Mouse (Mus musculus) midbrain, embryonic 15.5 days (tissue): ENCODE measurements around the gene 1110051M20Rik. TPM values are rescaled to one million over a fixed set of nuclear protein-coding genes. Genes with fewer than 3 reads are reported as not detected.

Experiments used
- ATAC-seq: fragments of 200-750 bp; cut with Nextera tagmentation; replicated peaks from 2 replicates; pipeline ENCODE4 v1.8.0; 2017; ENCODE audit warnings: moderate TSS enrichment
- H3K27ac ChIP-seq: fragments of 300-500 bp; sonication (generic); 2 replicates; pipeline ENCODE4 v1.5.1; 2015; ENCODE audit warnings: mild to moderate bottlenecking, inconsistent platforms
- H3K27me3 ChIP-seq: fragments of 300-500 bp; sonication (generic); replicated peaks from 2 replicates; pipeline ENCODE4 v1.6.1; 2015; ENCODE audit warnings: inconsistent platforms
- H3K36me3 ChIP-seq: fragments of 300-500 bp; sonication (generic); replicated peaks from 2 replicates; pipeline ENCODE4 v1.6.1; 2015; ENCODE audit warnings: inconsistent platforms
- H3K4me1 ChIP-seq: fragments of 300-500 bp; sonication (generic); 2 replicates; pipeline ENCODE4 v1.6.1; 2015; ENCODE audit warnings: inconsistent platforms
- H3K4me2 ChIP-seq: fragments of 300-500 bp; sonication (generic); 2 replicates; pipeline ENCODE4 v1.6.1; 2015; ENCODE audit warnings: inconsistent platforms, mild to moderate bottlenecking, moderate library complexity
- H3K4me3 ChIP-seq: fragments of 300-500 bp; sonication (generic); 2 replicates; pipeline ENCODE4 v1.5.1; 2015; ENCODE audit warnings: mild to moderate bottlenecking, inconsistent platforms
- H3K9ac ChIP-seq: fragments of 300-500 bp; sonication (generic); 2 replicates; pipeline ENCODE4 v1.6.1; 2015; ENCODE audit warnings: mild to moderate bottlenecking, inconsistent platforms
- H3K9me3 ChIP-seq: fragments of 300-500 bp; sonication (generic); 2 replicates; pipeline ENCODE4 v1.6.1; 2016; ENCODE audit warnings: inconsistent platforms
- WGBS: fragments of 180-500 bp; shearing (Covaris S2); methylation state at CpG from one replicate; pipeline ENCODE4 v1.1.7; 2015; ENCODE audit warnings: mixed read lengths; 5-methylcytosine and 5-hydroxymethylcytosine counted together
- polyA plus RNA-seq: library from polyadenylated mRNA; unstranded; fragments of >200 nt; fragmentation: Nextera tagmentation; extraction: Ambion mirVana; gene quantifications from 2 replicates; pipeline ENCODE4 v1.2.1, GENCODE M21; 2015

1110051M20Rik gene
- polyA plus RNA-seq, 1 experiment from 2014 or later: 179 TPM

DNA sequence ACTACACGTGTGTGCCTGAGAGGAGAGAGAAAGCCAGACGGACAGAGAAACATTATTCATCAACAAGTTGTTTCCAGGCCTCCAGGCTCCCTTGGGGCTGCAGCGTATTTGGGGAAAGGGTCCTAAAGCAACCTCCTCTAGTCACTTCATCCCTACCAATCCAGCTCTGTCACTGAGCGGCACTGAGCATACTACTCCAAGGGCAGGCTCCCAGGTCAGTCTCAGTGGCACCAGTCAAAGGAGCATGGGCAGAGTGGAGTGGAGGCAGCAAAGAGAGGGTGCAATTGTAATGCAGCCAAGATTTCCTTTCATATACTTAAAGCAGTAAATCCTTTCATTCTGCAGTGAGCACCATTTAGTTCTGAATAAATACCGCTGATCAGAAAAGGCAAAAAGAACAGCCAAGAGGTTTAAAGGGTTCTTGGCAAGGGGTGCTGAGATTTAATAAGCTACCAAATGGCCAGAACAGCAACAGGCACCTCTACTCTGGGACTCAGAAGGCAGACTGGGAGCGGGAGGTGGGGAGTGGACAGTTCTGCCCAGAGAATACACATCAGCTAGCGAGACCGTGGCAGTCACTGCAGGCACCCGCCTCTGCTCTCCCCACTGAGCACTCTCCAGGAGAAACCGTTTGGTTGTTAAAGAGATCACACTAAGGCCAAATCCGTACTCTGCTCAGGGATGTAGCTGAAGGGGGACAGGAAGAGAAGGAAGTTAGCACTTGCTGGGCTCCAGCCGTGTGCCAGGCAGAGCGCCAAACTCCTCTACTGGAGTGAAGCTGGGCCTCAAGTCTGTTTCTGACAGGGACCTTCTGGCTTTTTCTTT lies 159.9 kb downstream of the 1110051M20Rik start:
- 55% methylated on average over 13 of the region's 13 CpGs for WGBS
- Histone ChIP-seq H3K4me2 (no peak overlapping the region), H3K36me3 (no peaks in the 10 kb centered on the region), H3K9ac (no peak overlapping the region), H3K4me1 (peaks cover 2% of the 10 kb centered on the region; the same call in 1 of the 2 replicates), H3K27me3 (no peaks in the 10 kb centered on the region), H3K27ac (peak overlapping the region; percentile 32; the same call in 1 of the 2 replicates), H3K9me3 (no peaks in the 10 kb centered on the region), H3K4me3 (no peak overlapping the region)
- peak; percentile 21; the same call in 1 of the 2 replicates for ATAC-seq

DNA sequence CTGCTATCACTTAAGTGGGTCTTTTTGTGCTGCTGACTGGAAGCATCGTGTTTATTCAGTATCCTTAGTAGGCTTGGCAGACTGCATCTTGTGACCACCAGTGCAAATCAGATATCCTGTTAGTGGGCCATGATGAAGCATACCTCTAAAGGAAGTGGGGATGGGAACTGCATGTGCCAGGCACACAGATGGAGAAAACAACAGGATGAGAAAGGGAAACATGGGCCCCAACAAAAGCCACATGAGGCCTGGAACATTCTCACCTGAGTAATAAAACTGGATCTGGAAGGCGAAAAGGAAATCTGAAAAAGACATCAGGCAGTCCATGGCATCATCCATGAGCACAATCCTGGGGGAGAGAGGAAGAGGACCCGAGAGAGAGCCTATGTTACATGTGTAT lies 160.5 kb downstream of the 1110051M20Rik start:
- Histone ChIP-seq H3K4me1 (peaks cover 2% of the 10 kb centered on the region; the same call in 1 of the 2 replicates), H3K27ac (peak overlapping the region; percentile 32; the same call in 1 of the 2 replicates), H3K4me2 (no peak overlapping the region), H3K9me3 (no peaks in the 10 kb centered on the region), H3K4me3 (no peak overlapping the region), H3K9ac (no peak overlapping the region), H3K27me3 (no peaks in the 10 kb centered on the region), H3K36me3 (no peaks in the 10 kb centered on the region)
- 80% methylated on average over 3 of the region's 3 CpGs for WGBS
- ATAC-seq: no peak

DNA sequence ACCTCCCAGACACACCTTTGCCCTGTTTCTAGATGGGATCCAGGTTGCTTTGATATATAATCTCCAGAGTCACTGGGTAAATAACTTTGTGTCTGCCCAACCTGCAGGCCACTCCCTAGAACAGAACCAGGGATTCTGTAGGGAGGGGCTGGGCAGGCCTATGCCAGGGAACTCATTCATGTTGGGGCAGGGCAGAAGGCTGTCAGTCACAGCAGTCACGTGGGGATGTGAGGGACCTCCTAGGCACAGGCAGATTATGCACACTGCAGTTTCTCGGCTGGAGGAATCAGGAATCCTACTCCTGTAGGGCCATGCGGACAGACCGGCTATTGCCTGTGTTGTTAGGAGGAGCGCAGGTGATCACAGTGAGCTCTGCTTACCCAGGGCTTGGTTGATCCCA lies 163.1 kb downstream of the 1110051M20Rik start:
- Histone ChIP-seq H3K4me3 (no peak overlapping the region), H3K27ac (no peak overlapping the region), H3K9ac (no peak overlapping the region), H3K4me1 (peaks cover under 1% of the 10 kb centered on the region; the same call in 1 of the 2 replicates), H3K9me3 (no peaks in the 10 kb centered on the region), H3K27me3 (no peaks in the 10 kb centered on the region), H3K4me2 (no peak overlapping the region), H3K36me3 (no peaks in the 10 kb centered on the region; the same call in 1 of the 2 replicates)
- WGBS: 48% methylated on average over 5 of the region's 5 CpGs
- no peak for ATAC-seq

DNA sequence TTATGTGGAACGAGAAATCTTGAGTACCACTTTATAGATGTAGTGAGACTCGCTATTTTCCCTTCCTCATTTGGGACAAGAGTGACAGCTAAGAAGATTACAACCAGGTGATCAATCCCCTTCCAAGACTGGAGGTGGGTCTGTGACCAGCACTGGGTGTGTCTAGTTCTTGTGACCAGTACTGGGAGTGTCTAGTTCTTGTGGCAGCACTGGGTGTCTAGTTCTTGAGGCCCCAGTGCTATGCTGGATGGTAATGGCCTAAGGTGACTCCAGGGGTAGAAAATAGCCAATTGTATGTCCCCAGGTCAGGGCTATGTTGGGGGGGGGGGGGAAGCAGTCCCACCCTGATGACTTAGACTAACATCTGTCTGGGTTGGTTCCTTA lies 165.1 kb downstream of the 1110051M20Rik start:
- Histone ChIP-seq H3K36me3 (peaks cover 14% of the 10 kb centered on the region), H3K27me3 (no peaks in the 10 kb centered on the region), H3K27ac (no peak overlapping the region), H3K9ac (no peak overlapping the region), H3K4me1 (no peaks in the 10 kb centered on the region), H3K9me3 (no peaks in the 10 kb centered on the region), H3K4me2 (no peak overlapping the region), H3K4me3 (no peak overlapping the region)
- ATAC-seq: no peak
- WGBS: 85% methylated on average over 2 of the region's 2 CpGs

DNA sequence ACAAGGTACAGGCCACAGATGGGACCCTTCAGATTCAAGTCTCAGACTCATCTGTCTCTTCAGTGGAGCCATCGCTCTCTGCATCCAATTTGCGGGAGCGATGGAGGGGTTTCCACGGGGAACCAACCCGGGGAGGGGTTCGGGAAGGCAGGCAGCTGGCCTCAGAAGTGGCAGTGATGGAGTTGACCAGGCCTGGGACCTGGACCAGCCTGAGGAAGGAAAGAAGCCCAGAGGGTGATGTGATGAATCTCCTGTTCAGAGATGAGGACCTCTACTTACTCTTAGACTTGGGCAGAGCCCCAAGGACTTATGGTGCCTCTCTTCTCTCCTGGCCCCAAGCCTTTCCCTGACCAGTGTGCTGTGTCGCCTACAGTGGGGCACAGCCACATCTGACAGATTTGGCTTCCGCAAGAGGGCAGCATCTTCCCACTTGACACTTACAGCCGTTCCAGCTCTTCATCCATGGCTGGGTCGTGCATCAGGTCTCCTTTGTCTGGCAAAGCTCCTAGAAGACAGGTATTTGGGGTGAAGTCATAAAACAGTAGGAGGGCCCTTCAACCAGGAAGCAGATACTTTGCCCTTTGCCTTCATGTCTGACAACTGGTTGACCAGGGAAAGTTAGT lies 165.6 kb downstream of the 1110051M20Rik start:
- no peaks in the 10 kb centered on the region for H3K27me3 ChIP-seq
- WGBS: 41% methylated on average over 10 of the region's 10 CpGs
- H3K9ac ChIP-seq: no peak overlapping the region
- ATAC-seq: peak; percentile 69
- H3K9me3 ChIP-seq: no peaks in the 10 kb centered on the region
- no peak overlapping the region for H3K4me3 ChIP-seq
- H3K36me3 ChIP-seq: peaks cover 19% of the 10 kb centered on the region
- H3K4me1 ChIP-seq: no peaks in the 10 kb centered on the region
- no peak overlapping the region for H3K4me2 ChIP-seq
- H3K27ac ChIP-seq: no peak overlapping the region

DNA sequence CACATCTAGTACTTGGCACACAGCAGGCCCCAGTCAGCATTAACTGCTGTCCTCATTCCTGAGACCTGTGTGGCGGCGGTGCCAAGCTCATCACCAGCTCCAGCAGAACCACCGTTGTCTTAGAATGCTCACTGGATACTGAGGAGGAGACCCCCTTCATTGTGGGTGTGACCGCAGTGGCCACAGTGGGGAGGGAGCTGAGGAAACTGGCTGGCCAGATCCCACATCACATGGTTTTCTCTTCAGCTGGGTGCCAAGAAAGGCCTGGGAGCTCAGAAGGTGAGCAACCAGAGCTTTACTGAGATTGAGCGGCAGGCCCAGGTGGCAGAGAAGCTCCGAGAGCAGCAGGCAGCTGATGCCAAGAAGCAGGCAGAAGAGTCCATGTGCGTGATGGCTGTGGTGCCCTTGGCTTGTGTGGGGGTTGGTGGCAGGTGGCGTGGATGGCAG lies 174.8 kb downstream of the 1110051M20Rik start:
- WGBS: 95% methylated on average over 8 of the region's 8 CpGs
- no peak overlapping the region for H3K4me2 ChIP-seq
- no peak overlapping the region for H3K27ac ChIP-seq
- peaks cover 11% of the 10 kb centered on the region for H3K4me1 ChIP-seq
- no peak overlapping the region for H3K9ac ChIP-seq
- H3K27me3 ChIP-seq: no peaks in the 10 kb centered on the region
- no peaks in the 10 kb centered on the region for H3K9me3 ChIP-seq
- H3K36me3 ChIP-seq: peaks cover 70% of the 10 kb centered on the region
- no peak for ATAC-seq
- no peak overlapping the region for H3K4me3 ChIP-seq

DNA sequence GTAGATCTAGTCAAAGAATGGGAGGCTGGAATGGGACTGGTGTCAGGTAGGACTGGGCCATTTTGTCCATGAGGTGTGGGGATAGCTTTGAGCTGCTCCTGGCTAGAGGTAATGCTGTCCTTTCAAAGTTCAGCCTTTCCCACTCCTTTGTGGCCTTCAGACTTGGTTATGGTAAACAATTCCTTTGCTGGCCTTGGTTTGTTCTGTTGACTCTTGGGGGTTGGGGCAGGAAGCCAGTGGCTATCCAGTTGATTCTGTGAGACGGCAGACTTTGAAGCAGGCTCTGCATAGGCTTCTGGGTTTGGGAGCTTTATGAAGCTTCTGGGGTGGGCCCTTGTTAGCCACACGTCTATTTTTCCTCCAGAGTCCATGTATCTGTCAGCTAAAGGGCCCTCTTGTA lies 175.8 kb downstream of the 1110051M20Rik start:
- H3K9ac ChIP-seq: no peak overlapping the region
- H3K27me3 ChIP-seq: no peaks in the 10 kb centered on the region
- no peak overlapping the region for H3K4me3 ChIP-seq
- WGBS: 83% methylated on average over 2 of the region's 2 CpGs
- H3K36me3 ChIP-seq: peaks cover 60% of the 10 kb centered on the region
- H3K27ac ChIP-seq: no peak overlapping the region
- no peak overlapping the region for H3K4me2 ChIP-seq
- ATAC-seq: no peak
- H3K9me3 ChIP-seq: no peaks in the 10 kb centered on the region
- peaks cover 20% of the 10 kb centered on the region for H3K4me1 ChIP-seq

DNA sequence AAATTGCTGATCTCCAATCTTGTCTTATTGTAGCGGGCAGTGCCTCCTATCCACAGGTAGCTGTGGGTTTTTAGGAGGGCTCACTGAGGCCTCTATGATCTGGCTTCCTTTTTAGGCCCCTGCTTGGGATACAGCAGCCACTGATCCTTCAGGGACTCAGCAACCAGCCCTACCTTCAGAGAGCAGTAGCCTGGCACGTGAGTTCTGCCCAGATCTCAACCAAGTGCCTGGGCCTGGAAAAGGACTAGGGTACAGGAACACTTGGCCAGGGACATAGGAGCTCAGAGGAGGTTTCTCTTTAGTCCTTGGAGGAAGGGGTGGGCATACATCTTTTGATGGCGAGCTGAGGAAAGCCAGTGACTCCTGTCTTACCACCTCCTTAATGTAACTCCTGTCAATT lies 176.5 kb downstream of the 1110051M20Rik start:
- Histone ChIP-seq H3K4me1 (peaks cover 20% of the 10 kb centered on the region), H3K4me2 (no peak overlapping the region), H3K9me3 (no peaks in the 10 kb centered on the region), H3K27ac (no peak overlapping the region), H3K9ac (no peak overlapping the region), H3K27me3 (no peaks in the 10 kb centered on the region), H3K36me3 (peaks cover 53% of the 10 kb centered on the region), H3K4me3 (no peak overlapping the region)
- ATAC-seq: no peak
- WGBS: 94% methylated on average over 3 of the region's 3 CpGs

DNA sequence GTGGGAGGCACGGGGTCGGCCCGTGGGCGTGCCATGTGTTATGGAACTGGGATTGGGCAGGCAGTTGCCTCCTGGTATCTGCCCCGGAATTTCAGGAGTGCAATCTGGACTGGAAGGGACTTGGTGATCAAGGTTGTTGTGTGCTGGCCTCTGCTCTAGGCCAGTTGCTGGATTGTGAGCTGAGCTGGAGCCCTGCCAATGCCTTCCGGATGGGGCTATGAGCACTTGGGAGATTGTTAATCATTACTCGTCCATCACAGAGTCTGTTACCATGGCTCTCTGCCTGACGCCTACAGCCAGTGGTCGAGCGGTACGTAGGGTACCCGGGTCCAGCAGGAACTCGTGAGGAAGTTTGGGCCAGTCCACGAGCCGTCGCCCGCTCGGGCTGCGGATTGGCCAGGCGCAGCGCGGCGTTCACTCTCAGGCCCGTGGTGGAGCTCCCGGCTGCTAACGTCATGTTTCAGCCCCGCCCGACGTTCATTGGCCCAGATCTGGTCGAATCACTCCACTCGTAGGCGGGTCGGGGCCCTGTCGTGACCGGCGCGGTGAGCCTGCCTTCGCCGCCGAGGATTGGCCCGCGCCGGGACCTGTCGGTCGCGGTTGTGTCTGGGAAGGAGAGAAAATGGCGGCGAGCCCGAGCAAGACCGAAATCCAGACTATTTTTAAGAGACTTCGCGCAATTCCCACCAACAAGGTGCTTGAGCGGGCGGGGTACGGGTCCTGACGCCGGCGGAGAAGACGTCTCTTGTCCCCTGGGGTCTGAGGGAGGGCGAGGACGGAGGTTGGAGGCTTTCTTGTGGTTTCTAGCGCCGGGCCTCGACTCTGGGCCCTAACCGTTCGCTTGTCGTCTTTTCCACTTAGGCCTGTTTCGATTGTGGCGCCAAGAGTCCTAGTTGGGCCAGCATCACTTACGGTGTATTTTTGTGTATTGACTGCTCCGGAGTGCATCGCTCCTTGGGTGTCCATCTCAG lies 179.5 kb downstream of the 1110051M20Rik start, which contains the start of gene Arfgap2:
Arfgap2 (plus strand) TSS at position 264 of the 971 bp plus-strand sequence.
- Histone ChIP-seq H3K27ac (peak within 1 kb of the TSS; percentile 93), H3K9ac (peak within 1 kb of the TSS; percentile 82), H3K27me3 (no peaks in the 10 kb centered on the region), H3K4me1 (peaks cover 20% of the 10 kb centered on the region), H3K9me3 (no peaks in the 10 kb centered on the region), H3K4me2 (peak within 1 kb of the TSS; percentile 90), H3K4me3 (peak within 1 kb of the TSS; percentile 71), H3K36me3 (peaks cover 29% of the 10 kb centered on the region)
- ATAC-seq: peak; percentile 99
- 1% methylated on average over 72 of the region's 72 CpGs for WGBS

DNA sequence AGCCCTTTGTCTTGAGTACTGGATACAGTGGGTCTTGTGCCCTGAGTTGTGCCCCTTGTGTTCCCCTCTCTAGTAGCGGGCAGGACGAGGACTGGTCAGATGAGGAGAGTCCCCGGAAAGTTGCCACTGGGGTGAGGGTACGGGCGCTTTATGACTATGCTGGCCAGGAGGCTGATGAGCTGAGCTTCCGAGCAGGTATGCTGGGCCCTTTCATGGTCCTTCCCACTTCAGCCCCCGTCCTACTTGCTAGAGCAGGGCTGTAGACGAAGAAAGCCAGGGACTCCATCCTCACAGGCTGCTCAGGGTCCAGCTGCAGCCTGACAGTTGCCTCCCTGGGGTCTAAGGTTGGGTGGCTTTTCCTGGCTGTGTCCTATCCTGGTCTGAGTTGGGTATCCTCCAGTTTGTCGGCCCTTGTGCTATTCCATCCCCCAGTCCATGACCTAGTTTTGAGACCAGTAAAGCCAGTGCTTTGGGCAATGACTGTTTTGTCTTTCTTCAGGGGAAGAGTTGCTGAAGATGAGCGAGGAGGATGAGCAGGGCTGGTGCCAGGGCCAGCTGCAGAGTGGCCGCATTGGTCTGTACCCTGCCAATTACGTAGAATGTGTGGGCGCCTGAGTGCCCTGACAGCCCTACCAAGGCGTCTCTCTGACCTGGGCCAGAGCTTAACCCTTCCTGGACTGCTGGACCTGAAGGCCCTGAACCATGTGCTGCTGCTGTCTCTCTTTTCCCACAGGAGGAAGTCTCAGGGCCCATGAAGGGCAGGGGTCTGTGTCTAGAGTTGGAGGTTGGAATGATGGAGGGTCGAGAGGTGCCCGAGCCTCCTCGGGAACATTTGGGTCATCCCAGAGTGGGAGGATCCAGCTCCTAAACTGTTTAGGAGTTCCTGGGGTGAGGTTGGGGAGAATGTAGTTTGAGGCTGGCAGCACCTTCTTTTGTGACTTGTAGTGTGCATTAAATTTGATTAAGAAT lies 180.5 kb downstream of the 1110051M20Rik start:
- Histone ChIP-seq H3K9me3 (no peaks in the 10 kb centered on the region), H3K4me2 (peak overlapping the region; percentile 90), H3K4me3 (peak overlapping the region; percentile 71), H3K4me1 (peaks cover 20% of the 10 kb centered on the region), H3K27ac (peak overlapping the region; percentile 93), H3K27me3 (no peaks in the 10 kb centered on the region), H3K36me3 (peaks cover 20% of the 10 kb centered on the region), H3K9ac (peak overlapping the region; percentile 40; the same call in 1 of the 2 replicates)
- no peak for ATAC-seq
- 93% methylated on average over 17 of the region's 17 CpGs for WGBS

DNA sequence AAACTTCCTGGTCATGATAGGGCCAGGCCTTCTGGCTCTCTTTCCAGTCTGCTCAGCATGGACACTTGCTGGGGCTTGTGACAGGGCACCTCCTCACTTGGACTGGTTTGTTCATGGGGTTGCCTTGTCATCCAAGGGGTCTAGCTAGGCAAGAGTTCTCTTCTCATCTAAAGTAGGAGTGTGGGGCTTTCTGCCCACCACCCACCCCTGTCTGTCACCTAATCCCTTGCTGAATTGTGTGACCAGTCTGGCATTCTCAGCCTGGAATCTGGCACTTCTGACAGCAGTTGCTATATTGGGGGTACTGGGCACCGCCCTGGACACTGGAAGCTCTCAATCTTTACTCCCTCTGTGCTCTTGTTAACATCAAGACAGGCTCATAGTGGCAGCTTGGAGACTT lies 185.0 kb downstream of the 1110051M20Rik start:
- no peaks in the 10 kb centered on the region for H3K36me3 ChIP-seq
- H3K27me3 ChIP-seq: peaks cover 24% of the 10 kb centered on the region; the same call in 1 of the 2 replicates
- H3K9ac ChIP-seq: no peak overlapping the region
- H3K9me3 ChIP-seq: no peaks in the 10 kb centered on the region
- H3K4me3 ChIP-seq: no peak overlapping the region
- no peak for ATAC-seq
- no peak overlapping the region for H3K27ac ChIP-seq
- H3K4me1 ChIP-seq: peaks cover 34% of the 10 kb centered on the region
- WGBS: 100% methylated on average over 1 of the region's 1 CpGs
- H3K4me2 ChIP-seq: no peak overlapping the region
